Mouse (Mus musculus) stomach, embryonic 15.5 days (tissue): ENCODE measurements around the gene Mfsd12. TPM values are rescaled to one million over a fixed set of nuclear protein-coding genes. Genes with fewer than 3 reads are reported as not detected.

Experiments used
- ATAC-seq: fragments of 200-750 bp; cut with Nextera tagmentation; 2 replicates; pipeline ENCODE4 v1.8.0; 2017; ENCODE audit warnings: low read depth, moderate number of reproducible peaks, moderate TSS enrichment; ENCODE audit not compliant: insufficient read depth, low FRiP score
- H3K27ac ChIP-seq: fragments of 300-500 bp; sonication (generic); 2 replicates; pipeline ENCODE4 v1.5.1; 2015; ENCODE audit warnings: mild to moderate bottlenecking, inconsistent platforms
- H3K27me3 ChIP-seq: fragments of 300-500 bp; sonication (generic); replicated peaks from 2 replicates; pipeline ENCODE4 v1.6.1; 2015; ENCODE audit warnings: inconsistent platforms
- H3K36me3 ChIP-seq: fragments of 300-500 bp; sonication (generic); 2 replicates; pipeline ENCODE4 v1.6.1; 2015; ENCODE audit warnings: inconsistent platforms
- H3K4me1 ChIP-seq: fragments of 300-500 bp; sonication (generic); 2 replicates; pipeline ENCODE4 v1.6.1; 2015; ENCODE audit warnings: inconsistent platforms
- H3K4me2 ChIP-seq: fragments of 300-500 bp; sonication (generic); 2 replicates; pipeline ENCODE4 v1.6.1; 2015; ENCODE audit warnings: mild to moderate bottlenecking, inconsistent platforms
- H3K4me3 ChIP-seq: fragments of 300-500 bp; sonication (generic); replicated peaks from 2 replicates; pipeline ENCODE4 v1.5.1; 2015; ENCODE audit warnings: inconsistent platforms
- H3K9ac ChIP-seq: fragments of 300-500 bp; sonication (generic); 2 replicates; pipeline ENCODE4 v1.6.1; 2015; ENCODE audit warnings: inconsistent platforms
- H3K9me3 ChIP-seq: fragments of 300-500 bp; sonication (generic); 2 replicates; pipeline ENCODE4 v1.6.1; 2016; ENCODE audit warnings: inconsistent platforms
- WGBS: fragments of 180-500 bp; shearing (Covaris S2); methylation state at CpG from one replicate; pipeline ENCODE4 v1.1.7; 2015; 5-methylcytosine and 5-hydroxymethylcytosine counted together
- polyA plus RNA-seq: library from polyadenylated mRNA; unstranded; fragments of >200 nt; fragmentation: Nextera tagmentation; extraction: Ambion mirVana; gene quantifications from 2 replicates; pipeline ENCODE4 v1.2.1, GENCODE M21; 2015

Gene Mfsd12
- polyA plus RNA-seq, 1 experiment from 2014 or later: 12.8 TPM

- peak within 1 kb of the TSS; percentile 74 for H3K27ac ChIP-seq
- peak within 1 kb of the TSS; percentile 79 for H3K4me2 ChIP-seq
- no peaks in the 10 kb centered on the region for H3K27me3 ChIP-seq
- WGBS: 1% methylated on average over 49 of the region's 59 CpGs
- peak; percentile 3; the same call in 1 of the 2 replicates for ATAC-seq
- H3K4me3 ChIP-seq: peak within 1 kb of the TSS; percentile 82
- peak within 1 kb of the TSS; percentile 81 for H3K9ac ChIP-seq
- H3K36me3 ChIP-seq: peaks cover 15% of the 10 kb centered on the region; the same call in 1 of the 2 replicates
- H3K4me1 ChIP-seq: peaks cover 26% of the 10 kb centered on the region
- no peaks in the 10 kb centered on the region for H3K9me3 ChIP-seq
These were observed 20.7 kb downstream of the Mfsd12 start, which contains the start of gene Fzr1 for GRCm38 (mm10) chr10:81377793-81378552. Gene Fzr1 (minus strand): TSS chr10:81378516.

- Histone ChIP-seq H3K4me2 (peak overlapping the region; percentile 79), H3K4me3 (peak overlapping the region; percentile 82), H3K27me3 (no peaks in the 10 kb centered on the region), H3K36me3 (peaks cover 8% of the 10 kb centered on the region; the same call in 1 of the 2 replicates), H3K9me3 (no peaks in the 10 kb centered on the region), H3K9ac (peak overlapping the region; percentile 22; the same call in 1 of the 2 replicates), H3K4me1 (peaks cover 23% of the 10 kb centered on the region), H3K27ac (peak overlapping the region; percentile 74)
- ATAC-seq: peak; percentile 95
- WGBS: under 1% methylated on average over 46 of the region's 46 CpGs
These were observed 21.4 kb downstream of the Mfsd12 start for GRCm38 (mm10) chr10:81378553-81379182.

- peak overlapping the region; percentile 22; the same call in 1 of the 2 replicates for H3K9ac ChIP-seq
- H3K27ac ChIP-seq: peak overlapping the region; percentile 74
- H3K36me3 ChIP-seq: peaks cover 8% of the 10 kb centered on the region; the same call in 1 of the 2 replicates
- ATAC-seq: no peak
- H3K27me3 ChIP-seq: no peaks in the 10 kb centered on the region
- H3K4me1 ChIP-seq: peaks cover 23% of the 10 kb centered on the region
- whole genome bisulfite sequencing: 53% methylated on average over 3 of the region's 3 CpGs
- H3K4me2 ChIP-seq: peak overlapping the region; percentile 63
- H3K9me3 ChIP-seq: no peaks in the 10 kb centered on the region
- peak overlapping the region; percentile 82 for H3K4me3 ChIP-seq
These were observed 21.9 kb downstream of the Mfsd12 start for GRCm38 (mm10) chr10:81379183-81379553.

GRCm38 (mm10) chr10:81379809-81380378 is 22.6 kb downstream of the Mfsd12 start:
- ATAC-seq: no peak
- no peaks in the 10 kb centered on the region for H3K9me3 ChIP-seq
- no peak overlapping the region for H3K9ac ChIP-seq
- no peak overlapping the region for H3K4me3 ChIP-seq
- no peaks in the 10 kb centered on the region for H3K27me3 ChIP-seq
- H3K27ac ChIP-seq: no peak overlapping the region; the same call in 1 of the 2 replicates
- H3K36me3 ChIP-seq: peaks cover 8% of the 10 kb centered on the region; the same call in 1 of the 2 replicates
- H3K4me2 ChIP-seq: no peak overlapping the region
- peaks cover 23% of the 10 kb centered on the region for H3K4me1 ChIP-seq
- 83% methylated on average over 6 of the region's 6 CpGs for WGBS

GRCm38 (mm10) chr10:81382039-81382438 is 24.7 kb downstream of the Mfsd12 start:
- ATAC-seq: peak; percentile 40; the same call in 1 of the 2 replicates
- Histone ChIP-seq H3K36me3 (peaks cover 14% of the 10 kb centered on the region; the same call in 1 of the 2 replicates), H3K9me3 (no peaks in the 10 kb centered on the region), H3K4me2 (no peak overlapping the region), H3K9ac (no peak overlapping the region), H3K27me3 (no peaks in the 10 kb centered on the region), H3K27ac (peak overlapping the region; percentile 50; the same call in 1 of the 2 replicates), H3K4me1 (peaks cover 14% of the 10 kb centered on the region), H3K4me3 (no peak overlapping the region)
- WGBS: 58% methylated on average over 5 of the region's 5 CpGs

GRCm38 (mm10) chr10:81383802-81384604 is 26.7 kb downstream of the Mfsd12 start, which contains the start of the genes Dohh and Gm48551:
Gene Dohh (plus strand): TSS chr10:81384428.
Gene Gm48551 (plus strand): TSS chr10:81384466.
- peak within 1 kb of the TSS; percentile 68 for H3K27ac ChIP-seq
- peak within 1 kb of the TSS; percentile 73 for H3K4me3 ChIP-seq
- ATAC-seq: peak; percentile 91
- H3K27me3 ChIP-seq: no peaks in the 10 kb centered on the region
- H3K4me2 ChIP-seq: peak within 1 kb of the TSS; percentile 79
- peak within 1 kb of the TSS; percentile 59 for H3K9ac ChIP-seq
- 7% methylated on average over 54 of the region's 54 CpGs for WGBS
- peaks cover 27% of the 10 kb centered on the region; the same call in 1 of the 2 replicates for H3K36me3 ChIP-seq
- H3K9me3 ChIP-seq: no peaks in the 10 kb centered on the region
- H3K4me1 ChIP-seq: peaks cover 9% of the 10 kb centered on the region

GRCm38 (mm10) chr10:81384605-81384982 is 27.3 kb downstream of the Mfsd12 start:
- H3K4me1 ChIP-seq: peaks cover 9% of the 10 kb centered on the region
- WGBS: under 1% methylated on average over 19 of the region's 19 CpGs
- ATAC-seq: 0 out of 2 replicates have a peak, but pooled peaks have one; percentile 0
- peak overlapping the region; percentile 59 for H3K9ac ChIP-seq
- H3K27ac ChIP-seq: peak overlapping the region; percentile 68
- H3K4me2 ChIP-seq: peak overlapping the region; percentile 79
- peak overlapping the region; percentile 73 for H3K4me3 ChIP-seq
- no peaks in the 10 kb centered on the region for H3K27me3 ChIP-seq
- H3K9me3 ChIP-seq: no peaks in the 10 kb centered on the region
- peaks cover 27% of the 10 kb centered on the region; the same call in 1 of the 2 replicates for H3K36me3 ChIP-seq

GRCm38 (mm10) chr10:81385603-81386306 is 28.5 kb downstream of the Mfsd12 start:
- Histone ChIP-seq H3K9ac (no peak overlapping the region), H3K4me2 (peak overlapping the region; percentile 79), H3K27ac (no peak overlapping the region), H3K9me3 (no peaks in the 10 kb centered on the region), H3K36me3 (peaks cover 27% of the 10 kb centered on the region; the same call in 1 of the 2 replicates), H3K4me3 (peak overlapping the region; percentile 73), H3K4me1 (peaks cover 15% of the 10 kb centered on the region), H3K27me3 (no peaks in the 10 kb centered on the region)
- WGBS: 67% methylated on average over 22 of the region's 22 CpGs
- no peak for ATAC-seq

GRCm38 (mm10) chr10:81387716-81388115 is 30.4 kb downstream of the Mfsd12 start:
- no peaks in the 10 kb centered on the region for H3K9me3 ChIP-seq
- H3K4me1 ChIP-seq: peaks cover 20% of the 10 kb centered on the region
- H3K4me3 ChIP-seq: no peak overlapping the region
- 94% methylated on average over 20 of the region's 20 CpGs for WGBS
- no peak for ATAC-seq
- no peak overlapping the region for H3K9ac ChIP-seq
- no peak overlapping the region for H3K27ac ChIP-seq
- H3K36me3 ChIP-seq: peaks cover 27% of the 10 kb centered on the region; the same call in 1 of the 2 replicates
- H3K4me2 ChIP-seq: no peak overlapping the region
- no peaks in the 10 kb centered on the region for H3K27me3 ChIP-seq

- no peak for ATAC-seq
- Histone ChIP-seq H3K4me3 (no peak within 1 kb of the TSS), H3K4me1 (peaks cover 28% of the 10 kb centered on the region), H3K27ac (no peak within 1 kb of the TSS), H3K4me2 (no peak within 1 kb of the TSS), H3K27me3 (no peaks in the 10 kb centered on the region), H3K36me3 (peaks cover 27% of the 10 kb centered on the region; the same call in 1 of the 2 replicates), H3K9ac (no peak within 1 kb of the TSS), H3K9me3 (no peaks in the 10 kb centered on the region)
- WGBS: 55% methylated on average over 5 of the region's 5 CpGs
These were observed 31.3 kb downstream of the Mfsd12 start, which contains the start of gene Gm48552 for GRCm38 (mm10) chr10:81388505-81389055. Gene Gm48552 (plus strand): TSS chr10:81389005.
